Mouse (Mus musculus): ENCODE measurements at regions not wholly inside any gene's neighbourhood (a gene's known extent, or its start where the extent isn't known, plus 50 kb on each side); places are given as distances from the start of the nearest gene placed in this dataset.

DNA sequence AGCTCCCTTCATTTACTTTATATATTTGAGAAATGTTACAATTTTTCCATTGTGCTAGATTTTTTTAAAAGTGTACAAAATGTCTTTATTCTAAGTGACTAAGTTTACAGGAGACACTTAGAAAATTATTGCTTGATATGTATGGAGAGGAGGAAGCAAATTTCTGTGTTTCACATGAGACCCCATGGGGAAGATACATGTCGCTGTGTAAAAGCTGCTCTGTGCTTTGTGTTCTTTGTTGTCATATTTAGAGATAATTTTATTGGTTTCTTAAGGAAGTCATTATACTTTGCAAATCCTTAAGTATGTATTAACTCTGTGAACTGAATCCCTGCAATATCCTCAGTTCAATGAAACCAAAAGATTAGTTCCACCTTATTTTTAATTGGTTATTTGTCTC lies 406.0 kb upstream of the 1700003H04Rik start:
- DNase-seq = no peak

GRCm38 (mm10) chr3:124986515-124986914 lies 405.6 kb upstream of the 1700003H04Rik start:
- DNase-seq = no peak

DNA sequence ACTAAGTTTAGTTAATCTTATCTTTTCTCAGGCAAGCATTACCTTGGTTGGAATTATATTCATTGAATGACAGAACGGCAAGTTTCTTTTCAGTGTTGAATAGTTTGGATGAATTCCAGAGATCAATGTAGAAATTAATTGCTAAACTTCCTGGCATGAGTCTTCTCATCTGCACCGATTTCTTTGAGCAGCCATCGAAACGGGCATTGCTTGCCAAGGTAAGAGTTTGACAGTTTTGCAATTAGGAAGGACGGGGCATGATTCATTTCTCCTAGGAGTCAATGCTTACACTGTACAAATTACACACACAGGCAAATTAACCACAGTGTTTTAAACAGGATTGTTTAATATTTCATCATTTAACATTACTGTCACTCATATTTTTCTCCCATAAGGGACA lies 404.5 kb upstream of the 1700003H04Rik start:
- DNase-seq = no peak

GRCm38 (mm10) chr3:124935147-124935849 lies 354.4 kb upstream of the 1700003H04Rik start:
- no peak for DNase-seq

DNA sequence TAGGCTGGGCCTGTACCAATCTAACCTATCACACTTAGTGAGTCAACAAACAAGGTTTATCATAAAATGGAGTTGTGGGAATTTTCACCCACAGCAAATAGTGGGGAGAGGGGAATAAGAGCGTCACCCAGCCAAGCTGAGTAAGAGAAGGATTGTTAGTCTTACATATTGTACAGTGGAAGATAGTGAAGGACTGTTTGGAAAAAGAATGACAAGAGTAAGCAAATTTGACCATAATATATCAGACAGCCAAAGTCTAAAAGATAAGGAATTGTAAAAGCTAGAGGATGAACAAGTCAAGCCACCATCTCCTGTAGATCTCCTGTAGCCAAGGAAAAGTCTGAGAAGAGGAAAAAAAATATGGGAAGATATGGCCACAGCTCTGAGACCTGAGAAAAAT lies 351.8 kb upstream of the 1700003H04Rik start:
- DNase-seq = no peak

DNA sequence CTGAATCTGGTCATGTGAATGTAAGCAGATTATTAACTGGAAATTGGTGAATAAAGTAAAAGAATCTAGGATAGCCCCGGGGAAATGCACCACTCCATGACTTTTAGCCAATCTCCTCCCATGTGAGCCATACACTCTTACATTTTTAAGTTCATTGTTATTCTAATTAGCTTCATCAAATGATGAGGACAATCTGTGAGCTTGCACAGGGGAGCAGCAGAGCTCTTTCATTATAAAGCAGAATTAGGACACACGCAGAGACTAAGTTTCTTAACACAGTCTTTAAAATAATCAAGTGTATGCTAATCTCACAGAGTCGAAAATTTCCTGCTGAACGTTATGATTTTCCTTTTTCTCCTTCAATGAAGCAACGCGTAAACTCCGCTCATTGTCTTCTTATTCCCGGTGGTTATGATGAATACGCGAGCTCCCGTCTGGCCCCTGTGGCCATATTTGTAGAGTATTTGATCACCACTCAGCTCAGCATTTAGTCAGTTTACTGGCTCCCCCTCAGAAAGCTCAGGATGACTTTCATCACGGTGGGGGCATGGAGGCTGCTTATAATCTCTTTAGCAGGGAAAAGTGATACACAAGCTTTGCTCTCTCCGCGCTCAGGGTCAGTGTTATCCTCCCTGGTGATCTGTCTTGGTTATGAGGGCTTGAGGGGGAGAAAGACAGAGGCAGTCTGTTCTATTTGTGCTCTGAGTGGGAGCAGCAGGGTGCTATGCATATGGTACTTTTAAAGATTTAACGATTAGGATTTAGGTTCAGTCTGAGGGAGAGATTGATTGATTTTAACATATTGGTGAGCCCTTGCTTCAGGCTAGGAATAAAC lies 350.1 kb upstream of the 1700003H04Rik start:
- DNase-seq = peak; percentile 10

- DNase-seq = no peak
Measured at GRCm38 (mm10) chr3:124908925-124909324, 328.0 kb upstream of the 1700003H04Rik start.

All from layer of hippocampus, adult 9-11 months (tissue).